Mouse (Mus musculus) lung, adult 18-20 months (tissue): ENCODE data around the gene Opn1sw.

Source experiments
- DNase-seq, 2 experiments: peaks; one replicate each; pipeline ENCODE4 v3.0.0; 2022; ENCODE audit warnings: mixed read lengths in 2 of 2

Gene Opn1sw

DNA sequence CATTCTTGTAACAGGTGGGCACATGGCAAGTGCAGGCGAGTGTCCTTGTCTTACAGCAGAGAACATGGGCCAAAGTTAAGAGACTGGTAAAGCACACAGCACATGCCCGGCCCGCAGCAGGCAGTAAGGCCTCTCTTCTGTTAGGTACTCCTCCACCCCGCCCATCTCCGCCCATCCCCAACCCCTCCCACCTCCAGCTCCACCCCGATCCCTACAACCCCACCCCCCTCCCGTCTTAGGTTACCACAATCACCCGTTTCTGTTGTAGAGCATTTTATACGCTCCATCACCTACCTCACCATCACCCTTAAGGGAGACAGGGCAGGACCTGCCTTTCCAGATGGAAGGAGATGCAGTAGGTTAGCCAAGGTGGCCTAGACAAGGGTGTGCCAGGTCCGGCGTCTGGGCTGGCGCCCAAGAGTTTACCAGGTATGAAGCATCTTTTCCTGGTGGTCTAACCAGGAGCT is at the start of gene Opn1sw:
Gene Opn1sw (minus strand): TSS at position 417 of the 467 bp plus-strand sequence.
- DNase-seq: peak; percentile 6 to 14

DNA sequence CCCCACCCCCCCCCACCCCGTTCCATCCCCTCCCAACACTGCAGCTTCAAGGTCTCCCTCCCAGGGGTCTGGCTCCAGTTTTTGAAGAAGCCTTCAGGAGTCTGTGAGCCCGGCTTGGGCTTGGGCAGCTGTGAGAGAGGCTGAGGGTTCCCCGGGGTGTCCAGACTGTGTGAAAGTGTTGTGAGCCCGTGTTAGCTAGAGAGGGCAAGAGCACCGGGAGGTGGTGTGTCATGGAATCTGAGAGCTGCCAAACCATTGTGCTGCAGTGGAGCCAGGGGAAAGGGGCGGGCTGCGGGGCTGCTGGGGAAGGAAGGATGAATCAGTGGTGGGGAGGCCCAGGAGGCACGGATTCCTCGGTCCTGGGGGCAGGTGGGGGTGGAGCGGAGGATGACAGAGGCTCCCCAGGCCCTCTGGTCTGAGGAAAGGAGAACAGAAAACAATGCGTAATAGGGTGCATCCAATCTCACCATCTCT is 48.2 kb upstream of the Opn1sw start:
- DNase-seq: peak; percentile 35 to 40

DNA sequence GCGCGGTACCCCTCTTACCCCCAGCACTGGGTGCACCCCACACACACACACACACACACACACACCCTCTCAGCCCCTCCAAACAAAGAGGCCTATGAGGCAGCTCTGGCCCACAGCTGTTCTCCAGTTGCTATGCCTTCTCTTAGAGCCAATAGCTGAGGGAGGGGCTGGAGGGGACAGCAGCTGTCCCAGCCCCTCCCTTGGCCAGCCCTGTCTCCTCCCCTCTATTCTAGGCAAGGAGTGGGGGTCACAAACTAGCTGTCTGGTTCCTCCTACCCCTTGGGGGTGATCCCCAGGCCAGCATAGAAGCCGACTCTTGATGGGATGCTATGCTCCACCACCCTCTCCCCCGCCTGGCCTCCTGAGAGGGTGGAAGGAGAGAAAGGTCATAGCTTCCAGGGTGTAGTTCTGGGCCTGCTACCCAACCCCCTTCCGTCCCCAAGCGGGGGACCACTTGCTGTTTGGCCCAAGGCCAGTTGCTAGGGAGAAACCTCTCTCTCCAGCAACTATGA is 47.7 kb upstream of the Opn1sw start:
- no peak for DNase-seq

DNA sequence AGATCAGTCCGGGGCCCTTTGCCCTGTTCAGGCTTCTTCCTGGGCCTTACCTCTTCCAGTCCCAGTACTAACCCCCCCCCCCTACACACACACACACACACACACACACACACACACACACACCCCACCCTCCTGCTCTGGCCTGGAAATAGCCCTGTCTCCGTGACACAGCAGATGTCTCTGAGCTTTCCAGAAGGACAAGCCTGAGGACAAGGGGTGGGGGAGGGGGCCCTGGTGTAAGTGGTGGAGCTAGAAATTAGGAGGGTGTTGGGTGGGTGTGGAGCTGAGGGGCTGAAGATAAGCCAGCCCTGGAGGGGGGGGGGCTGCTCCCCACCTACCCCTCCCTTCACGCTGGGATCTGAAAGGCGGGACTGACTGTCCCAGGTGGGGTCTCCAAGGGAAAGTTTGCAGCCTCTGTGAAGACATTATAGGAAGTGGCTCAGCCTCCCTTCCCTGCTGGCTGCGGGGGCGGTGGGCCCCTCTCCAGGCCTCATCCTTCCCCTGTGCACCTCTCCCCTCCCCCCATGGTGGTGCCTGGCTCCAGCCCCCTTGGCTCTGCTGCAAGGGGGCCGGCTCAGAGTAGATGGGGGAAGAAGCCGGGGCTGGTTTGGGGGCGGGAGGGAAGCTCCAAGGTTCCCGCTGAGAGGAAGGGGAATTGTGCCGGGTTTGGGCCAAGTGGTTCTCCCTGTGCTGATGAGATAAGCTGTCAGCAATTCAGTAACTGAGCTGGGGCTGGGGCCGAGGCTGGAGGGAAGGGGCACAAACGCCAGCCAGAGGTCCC is 46.8 kb upstream of the Opn1sw start:
- DNase-seq: no peak

DNA sequence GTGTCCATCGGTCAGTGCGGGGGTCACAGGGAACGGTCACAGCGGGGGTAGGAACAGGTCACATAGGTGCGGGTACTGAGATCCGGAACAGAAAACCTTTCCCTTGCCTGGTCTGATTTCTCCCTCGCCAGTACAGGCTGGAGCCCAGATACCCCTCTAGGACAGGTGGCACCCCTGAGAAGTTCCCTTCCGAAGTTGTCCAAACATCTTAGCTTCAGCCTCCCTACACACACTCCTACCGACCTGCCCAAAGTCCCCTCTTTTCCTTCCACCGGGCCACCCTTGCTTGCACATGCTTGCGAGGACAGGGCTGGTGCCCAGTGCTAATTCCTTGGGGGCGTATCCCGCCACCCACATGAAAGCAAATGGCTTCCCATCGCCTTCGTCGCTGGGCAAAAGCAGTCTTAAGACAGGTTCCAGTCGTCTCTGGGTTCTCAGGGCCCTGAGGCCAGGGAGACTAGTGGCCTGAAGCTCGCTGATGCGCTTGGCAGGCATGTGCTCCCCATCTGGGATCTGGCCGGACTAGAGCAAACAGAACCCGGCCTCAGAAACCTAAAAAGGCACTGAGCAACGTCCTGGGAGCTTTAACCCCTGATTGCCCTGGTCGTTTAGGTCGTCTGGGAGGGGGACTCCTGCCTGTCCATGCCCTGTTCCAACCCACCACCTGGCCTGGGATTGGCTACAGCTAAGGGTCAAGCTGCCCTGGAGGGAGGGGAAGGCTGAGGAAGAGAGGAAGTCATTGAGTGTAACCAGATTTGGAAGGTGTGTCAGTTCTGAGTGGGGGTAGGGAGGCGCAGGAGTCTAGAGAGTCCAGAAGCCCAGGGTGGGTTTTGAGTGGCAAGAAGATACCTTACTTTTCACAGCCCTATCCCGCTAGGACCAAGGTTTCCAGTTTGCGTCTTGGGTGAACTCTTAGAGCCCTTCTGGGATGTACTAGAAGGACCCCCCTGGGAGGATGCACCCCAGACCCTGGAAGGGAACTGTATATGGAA is 45.8 kb upstream of the Opn1sw start:
- DNase-seq: no peak

DNA sequence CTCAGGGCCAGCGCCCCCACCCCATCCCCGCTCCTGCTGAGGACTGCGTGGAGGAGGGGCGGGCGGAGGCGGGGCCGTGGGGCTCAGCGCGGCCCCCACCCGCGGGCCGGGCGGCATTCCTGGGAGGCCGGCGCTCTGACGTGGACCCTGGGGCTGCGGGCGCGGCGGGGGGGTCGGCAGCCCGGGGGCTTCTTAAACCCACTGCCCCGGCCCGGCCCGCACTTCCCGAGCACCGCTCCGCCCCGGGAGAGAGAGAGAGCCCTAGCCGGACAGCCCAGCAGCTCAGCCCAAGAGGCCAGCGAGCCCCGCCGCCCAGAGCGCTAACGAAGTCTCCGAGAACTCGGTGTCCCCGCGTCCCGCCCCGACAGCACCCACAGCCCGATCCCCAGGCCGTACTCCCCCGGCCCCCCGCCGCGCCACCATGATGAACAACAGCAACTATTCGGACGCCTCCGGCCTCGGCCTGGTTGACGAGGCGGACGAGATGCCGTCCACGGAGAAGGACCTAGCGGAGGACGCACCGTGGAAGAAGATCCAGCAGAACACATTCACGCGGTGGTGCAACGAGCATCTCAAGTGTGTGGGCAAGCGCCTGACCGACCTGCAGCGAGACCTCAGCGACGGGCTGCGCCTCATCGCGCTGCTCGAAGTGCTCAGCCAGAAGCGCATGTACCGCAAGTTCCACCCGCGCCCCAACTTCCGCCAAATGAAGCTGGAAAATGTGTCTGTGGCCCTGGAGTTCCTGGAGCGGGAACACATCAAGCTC is 45.0 kb upstream of the Opn1sw start, which contains the start of gene Flnc:
Gene Flnc (plus strand): TSS at position 219 of the 766 bp plus-strand sequence.
- DNase-seq: no peak

DNA sequence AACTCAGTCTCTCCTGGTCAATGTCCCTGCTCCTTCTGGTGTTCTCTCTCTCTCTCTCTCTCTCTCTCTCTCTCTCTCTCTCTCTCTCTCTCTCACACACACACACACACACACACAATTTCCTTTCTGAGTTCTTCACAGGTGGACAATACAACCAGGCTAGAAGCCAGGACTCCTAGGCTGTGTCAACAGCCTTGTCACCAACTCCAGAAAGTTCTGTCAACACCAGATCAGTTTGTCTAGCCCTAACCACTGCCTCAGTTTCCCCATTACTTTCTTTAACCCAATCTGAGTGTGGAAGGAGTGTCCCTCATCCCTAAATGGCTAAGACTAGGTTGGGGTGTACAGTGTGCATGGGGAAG is 44.4 kb upstream of the Opn1sw start:
- no peak for DNase-seq

DNA sequence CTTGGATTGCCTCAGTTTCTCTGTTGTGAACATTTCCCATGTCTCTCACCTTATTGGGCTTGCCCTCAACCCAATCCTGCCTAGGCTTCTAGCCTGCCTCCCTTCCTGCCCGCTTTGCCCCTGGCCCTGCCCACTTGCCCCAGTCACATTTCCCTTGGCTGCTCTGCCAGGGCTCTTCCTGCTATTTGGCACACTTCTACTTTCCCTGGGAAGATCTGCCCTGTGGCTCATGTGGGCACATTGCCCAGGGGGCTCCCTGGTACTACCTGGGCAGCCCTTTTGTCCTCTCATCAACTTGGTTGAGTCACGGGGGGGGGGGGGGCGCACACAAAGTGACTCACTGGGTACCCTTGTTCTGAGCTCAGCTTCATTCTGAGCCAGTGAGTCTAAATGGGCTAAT is 43.9 kb upstream of the Opn1sw start:
- DNase-seq: no peak

DNA sequence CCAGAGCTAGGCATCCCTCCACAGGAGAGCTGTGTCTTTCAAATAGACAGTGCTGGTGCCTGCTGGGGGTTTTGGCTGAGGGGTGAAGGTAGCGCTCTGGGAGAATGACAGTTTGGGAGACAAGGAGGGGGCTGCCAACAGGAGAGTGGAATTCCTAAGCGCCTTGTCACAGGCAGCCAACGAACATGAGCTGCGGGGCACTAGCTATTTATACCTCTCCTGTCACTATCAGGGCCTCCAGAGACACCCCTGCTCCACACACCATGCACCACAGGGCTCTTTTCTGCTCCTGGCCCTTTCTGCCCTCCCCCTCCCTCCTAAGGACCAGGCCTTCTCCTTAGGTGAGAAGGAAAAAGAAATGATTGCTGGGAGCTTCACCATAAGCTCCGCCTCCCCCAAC is 43.2 kb upstream of the Opn1sw start:
- no peak for DNase-seq

DNA sequence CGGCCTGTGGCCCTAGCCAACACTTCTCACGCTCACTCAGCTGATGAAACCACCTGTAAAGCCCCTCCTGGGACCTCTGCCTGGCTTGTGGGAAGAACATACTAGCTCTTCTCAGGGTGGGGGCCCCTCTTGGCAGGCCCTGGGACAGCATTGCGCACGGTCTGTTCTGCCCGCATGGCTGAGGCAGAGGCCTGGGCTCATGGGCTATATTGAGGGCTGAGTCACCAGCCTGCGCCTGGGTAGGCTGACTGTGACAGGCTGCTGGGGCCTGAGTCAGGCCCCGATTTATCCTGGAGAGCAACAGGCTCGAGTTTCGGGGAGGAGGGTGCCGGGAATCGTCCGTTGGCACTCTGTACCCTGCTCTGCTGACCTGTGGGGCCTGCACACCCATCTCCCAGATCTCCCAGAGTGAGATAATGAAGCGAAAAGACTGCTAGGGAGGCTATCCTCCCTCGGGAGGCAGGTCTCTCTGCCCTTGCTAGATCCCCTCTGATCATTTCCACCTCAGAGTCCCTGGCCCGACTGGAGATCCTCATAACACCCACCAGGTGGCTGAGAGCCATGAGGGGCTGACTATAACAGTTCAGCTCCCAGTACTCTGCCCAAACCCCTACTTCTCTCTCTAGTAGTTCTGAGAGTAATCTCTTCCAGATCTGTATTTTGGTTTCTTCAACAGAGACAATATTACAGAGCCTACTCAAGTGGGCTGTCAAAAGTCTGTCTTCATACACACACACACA is 42.6 kb upstream of the Opn1sw start:
- no peak for DNase-seq

DNA sequence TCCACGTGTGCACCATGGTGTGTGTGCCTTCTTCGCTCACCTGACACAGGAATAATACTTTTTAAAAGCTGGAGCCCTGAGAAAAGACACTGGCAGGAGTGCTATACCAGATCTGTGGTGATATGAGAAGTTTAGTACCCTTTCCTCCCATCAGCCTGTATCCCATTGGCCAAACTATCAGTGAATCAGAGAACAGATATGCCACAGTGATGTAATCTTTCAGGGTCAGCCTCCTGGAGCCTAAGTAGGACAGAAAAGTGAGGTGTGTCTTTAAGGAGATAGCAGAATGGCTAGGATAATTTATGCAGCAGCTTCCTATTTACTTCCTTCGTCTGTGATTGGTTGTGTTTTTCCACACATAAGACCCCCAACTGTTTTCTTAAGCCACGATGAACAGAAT is 39.9 kb upstream of the Opn1sw start:
- no peak for DNase-seq

DNA sequence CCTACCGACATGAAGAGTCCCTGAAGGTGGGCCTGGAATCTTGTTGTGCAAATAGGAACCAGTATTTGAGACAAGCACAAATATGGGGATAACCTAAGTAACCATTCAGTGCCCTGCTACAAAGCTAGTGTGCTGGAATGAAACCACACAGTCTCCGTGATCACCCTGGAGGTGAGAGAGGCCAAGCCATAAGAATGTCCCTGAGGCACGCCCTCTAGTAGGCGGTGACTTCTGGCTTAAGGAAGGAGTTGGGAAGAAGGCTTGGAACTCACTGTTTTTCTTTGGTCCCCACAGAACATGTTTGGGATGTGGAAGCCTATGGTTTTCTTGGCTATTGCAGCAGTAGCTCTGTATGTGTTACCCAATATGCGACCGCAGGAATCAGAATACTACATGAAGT is 38.1 kb upstream of the Opn1sw start:
- no peak for DNase-seq

DNA sequence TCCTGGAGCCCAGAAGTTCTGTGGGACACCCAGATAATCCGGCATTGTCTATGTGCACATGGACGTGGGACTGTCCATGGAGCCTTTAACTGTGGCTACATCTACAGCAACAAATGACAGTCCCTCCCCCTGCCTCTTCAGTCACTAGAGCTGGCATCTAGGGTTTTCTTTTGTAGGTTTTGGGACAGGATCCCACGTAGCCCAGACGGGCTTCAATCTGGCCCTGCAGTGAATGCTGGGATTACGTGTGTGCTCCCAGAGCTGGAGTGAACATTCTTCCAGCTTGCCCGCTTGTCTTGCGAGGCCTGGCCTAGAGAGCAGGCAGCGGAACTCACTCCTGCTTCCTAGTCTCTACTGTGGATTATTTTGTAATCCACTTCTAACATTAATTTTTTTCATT is 36.9 kb upstream of the Opn1sw start:
- DNase-seq: no peak

DNA sequence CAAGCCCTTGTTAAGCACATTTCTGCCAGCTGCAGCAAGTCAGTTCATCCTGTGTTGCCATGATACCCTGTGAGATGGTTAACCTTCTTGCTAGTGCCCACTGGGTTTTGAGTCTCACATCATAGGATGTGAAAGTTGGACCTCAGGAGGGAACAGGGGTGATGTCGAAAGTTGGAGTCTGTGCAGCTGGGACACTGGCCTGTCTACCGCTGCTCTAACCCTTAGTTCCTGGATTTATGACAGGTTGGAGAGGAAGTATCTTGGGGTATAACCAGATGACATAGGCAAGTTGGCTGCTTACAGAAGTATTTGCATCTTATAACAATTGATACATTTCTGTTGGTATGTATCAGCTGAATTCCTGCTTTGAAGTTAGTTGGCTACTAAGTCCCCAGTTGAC is 32.3 kb upstream of the Opn1sw start:
- no peak for DNase-seq

DNA sequence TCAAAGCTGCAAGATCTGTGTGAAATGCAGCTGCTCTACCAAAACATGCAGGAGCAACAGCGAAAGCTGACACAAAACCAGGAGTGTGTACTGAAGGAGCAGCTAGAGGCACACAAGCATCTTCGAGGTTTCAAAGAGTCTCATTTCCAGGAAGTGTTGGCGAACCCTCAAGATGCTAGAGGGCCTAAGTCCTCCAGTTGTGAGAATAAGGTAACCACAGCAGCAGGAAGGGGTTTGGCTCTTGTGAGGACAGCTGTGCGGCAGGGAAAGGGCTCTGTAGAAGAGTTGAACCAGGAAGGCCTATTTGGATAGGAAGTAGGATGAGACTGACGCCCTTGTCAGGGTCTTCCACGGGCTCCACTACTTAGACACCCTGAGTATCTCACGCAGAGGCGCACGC is 27.2 kb upstream of the Opn1sw start:
- no peak for DNase-seq

DNA sequence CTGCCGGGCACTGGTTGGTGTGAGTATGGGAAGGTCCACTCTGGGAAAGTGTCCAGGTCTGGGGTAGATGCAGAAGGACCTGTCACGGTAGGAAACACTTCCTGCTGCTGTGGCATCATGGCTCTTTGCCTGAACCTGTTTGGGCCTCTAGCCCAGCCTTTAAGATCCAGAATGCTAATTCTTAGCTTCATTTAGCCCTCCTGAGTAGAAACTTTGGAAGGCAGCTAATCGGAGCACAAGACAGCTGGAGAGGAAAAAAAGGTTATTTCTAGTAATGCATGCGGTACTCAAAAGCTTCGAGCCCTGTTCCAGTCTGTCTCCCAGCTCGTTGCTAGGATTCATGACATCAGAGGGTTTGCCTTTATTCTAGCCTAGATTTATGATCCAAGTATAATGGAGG is 18.1 kb upstream of the Opn1sw start:
- DNase-seq: no peak

DNA sequence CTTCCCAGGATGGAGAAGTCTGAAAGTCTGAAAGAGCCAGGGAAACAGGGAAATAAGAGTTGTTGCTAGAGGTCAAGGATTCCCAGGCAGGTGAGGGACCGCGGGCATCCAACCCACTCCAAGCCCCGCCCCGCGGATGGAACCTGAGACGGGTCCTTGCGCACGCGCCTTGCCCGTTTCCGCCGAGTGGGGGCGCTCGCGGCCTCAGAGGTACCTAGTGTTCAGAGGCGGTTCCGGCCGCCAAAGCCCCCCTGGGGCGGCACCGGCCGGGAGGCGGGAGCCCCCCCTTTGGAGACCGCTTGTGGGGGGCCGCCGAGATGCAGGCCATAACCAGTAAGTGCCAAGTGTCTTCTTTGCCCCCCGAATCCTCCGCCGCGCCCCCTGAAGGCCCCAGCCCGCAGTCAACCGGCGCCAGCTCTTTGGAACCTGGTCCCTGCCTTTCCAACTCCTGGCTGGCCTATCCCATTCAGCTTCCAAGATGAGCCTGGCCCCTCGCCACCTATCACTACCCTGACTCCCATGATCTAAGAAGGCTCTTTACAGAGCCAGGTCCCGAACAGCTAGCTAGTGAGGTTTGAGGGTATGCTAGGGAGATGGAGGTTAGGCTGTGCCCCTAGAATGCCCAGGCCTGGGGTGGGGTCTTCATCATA is 14.6 kb upstream of the Opn1sw start:
- DNase-seq: no peak

DNA sequence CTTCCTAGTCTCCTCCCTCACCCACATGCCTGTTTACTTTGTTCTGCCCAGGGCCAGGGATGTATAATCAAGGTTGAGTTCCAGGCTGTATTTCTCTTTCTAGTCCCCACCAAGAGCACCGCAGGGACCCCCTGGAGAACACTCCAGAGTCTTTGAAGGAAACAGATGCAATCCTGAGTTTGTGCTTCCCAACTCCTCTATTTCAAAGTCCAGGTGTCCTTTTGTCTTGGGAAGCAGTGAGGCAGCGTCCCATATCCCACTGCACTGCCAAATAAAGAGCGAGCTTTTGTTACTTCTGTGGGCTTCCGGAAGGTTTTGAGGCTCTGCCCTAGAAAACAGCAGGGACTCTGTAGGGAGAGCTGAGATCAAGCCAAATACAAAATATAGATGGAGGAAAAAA is 11.6 kb upstream of the Opn1sw start:
- no peak for DNase-seq

DNA sequence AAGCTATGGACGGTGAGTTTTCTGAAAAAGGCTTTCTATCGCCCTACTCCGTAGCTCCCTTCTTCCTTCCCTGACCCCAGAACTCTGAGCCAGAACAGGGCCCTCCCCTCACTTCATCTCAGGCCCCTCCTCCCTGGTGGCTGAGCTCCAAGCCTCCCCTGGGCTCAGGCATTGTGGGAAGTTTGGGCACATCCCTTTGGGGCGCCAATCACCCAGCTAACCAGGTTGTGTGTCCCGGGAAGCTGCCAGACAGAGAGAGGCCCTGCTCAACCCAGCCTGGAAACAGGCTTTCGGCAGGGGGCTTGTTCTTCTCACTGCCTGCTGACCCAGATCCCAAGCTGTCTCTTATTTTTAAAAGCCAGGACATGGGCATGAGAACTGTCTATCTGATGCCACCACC is 9.3 kb upstream of the Opn1sw start:
- peak in 1 of 2 experiments; percentile 15 for DNase-seq

DNA sequence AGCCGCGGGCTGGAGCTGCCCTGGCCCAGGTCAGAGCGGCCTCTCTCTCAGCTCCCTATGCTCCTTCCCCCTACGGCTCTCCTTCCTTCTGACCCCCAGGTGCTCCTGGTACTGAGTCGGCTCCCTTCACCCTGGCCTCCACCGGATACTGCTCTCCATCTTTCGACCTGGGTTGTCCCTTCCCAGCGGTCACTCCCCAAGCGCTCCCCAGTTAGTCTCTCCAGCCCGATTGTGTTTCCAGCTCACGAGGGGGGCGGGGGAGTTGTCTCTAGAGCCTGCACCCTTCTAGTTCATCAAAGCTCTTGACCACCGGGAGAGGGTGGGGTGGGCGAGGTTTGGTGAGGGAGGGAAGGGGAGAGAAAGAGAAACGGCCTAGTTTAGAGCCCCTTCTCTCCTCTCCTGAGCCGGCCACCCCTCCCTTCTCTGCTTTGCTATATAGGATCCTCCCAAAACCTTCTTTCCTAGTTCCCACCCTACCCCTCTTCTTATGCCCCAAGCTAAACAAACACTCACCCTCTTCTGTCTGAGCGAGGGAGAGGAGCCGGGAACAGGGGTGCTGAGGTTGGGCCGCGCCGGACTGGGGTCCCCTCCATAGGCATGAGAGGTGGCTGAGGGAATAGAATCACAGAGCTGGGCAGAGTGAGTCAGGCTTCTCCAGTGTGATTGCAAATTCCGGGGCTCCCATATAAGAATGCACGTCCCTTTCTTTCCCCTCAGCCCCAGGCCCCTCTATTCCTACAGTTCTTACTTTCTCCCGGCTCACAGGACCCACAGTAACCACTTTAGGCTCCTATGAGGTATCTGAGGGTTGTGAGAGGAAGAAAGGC is 8.7 kb upstream of the Opn1sw start:
- peak in 1 of 2 experiments; percentile 14 for DNase-seq
